Mouse (Mus musculus): ENCODE results near the gene Inafm2. TPM values are rescaled to one million over a fixed set of nuclear protein-coding genes. Genes with fewer than 3 reads are reported as not detected.

Inafm2 gene
- 22.1 and 22.9 TPM in 2 replicates for polyA plus RNA-seq (2016; fragmentation: Nextera tagmentation; extraction: Ambion mirVana)

- H3K4me1 ChIP-seq (replicated peaks), result peaks cover 59% of the 10 kb centered on the region
- H3K27ac ChIP-seq, result peak within 1 kb of the TSS; percentile 92
- peak; percentile 89 for DNase-seq (ENCODE audit: low spot score)
- H3K36me3 ChIP-seq, result peaks cover 20% of the 10 kb centered on the region; the same call in 1 of the 2 replicates
- peaks cover 50% of the 10 kb centered on the region for H3K27me3 ChIP-seq (ENCODE audit: insufficient read depth, poor library complexity, severe bottlenecking)
- H3K4me3 ChIP-seq, result peak within 1 kb of the TSS; percentile 95
- H3K9me3 ChIP-seq, result no peaks in the 10 kb centered on the region
- 3% methylated on average over 57 of the region's 57 CpGs for WGBS
These were observed at the start of gene Inafm2 for GRCm38 (mm10) chr2:118745232-118745884. Inafm2 (plus strand) TSS chr2:118745758.

- H3K9me3 ChIP-seq, result no peaks in the 10 kb centered on the region
- H3K27me3 ChIP-seq (ENCODE audit: insufficient read depth, poor library complexity, severe bottlenecking), result peaks cover 84% of the 10 kb centered on the region
- no peaks in the 10 kb centered on the region for H3K36me3 ChIP-seq
- H3K4me1 ChIP-seq (replicated peaks), result peaks cover 29% of the 10 kb centered on the region
- no peak for DNase-seq (ENCODE audit: low spot score)
- no peak overlapping the region for H3K4me3 ChIP-seq
- H3K27ac ChIP-seq, result no peak overlapping the region
- 57% methylated on average over 21 of the region's 21 CpGs for WGBS
These were observed 48.9 kb upstream of the Inafm2 start for GRCm38 (mm10) chr2:118696451-118697308.

- Histone ChIP-seq H3K4me1 (replicated peaks) (peaks cover 32% of the 10 kb centered on the region), H3K27me3 (ENCODE audit: insufficient read depth, poor library complexity, severe bottlenecking) (peaks cover 91% of the 10 kb centered on the region), H3K9me3 (no peaks in the 10 kb centered on the region), H3K27ac (no peak overlapping the region), H3K36me3 (no peaks in the 10 kb centered on the region), H3K4me3 (no peak overlapping the region)
- DNase-seq (ENCODE audit: low spot score), result no peak
- WGBS, result 44% methylated on average over 5 of the region's 5 CpGs
These were observed 48.2 kb upstream of the Inafm2 start for GRCm38 (mm10) chr2:118697311-118697877.

- Histone ChIP-seq H3K27me3 (ENCODE audit: insufficient read depth, poor library complexity, severe bottlenecking) (peaks cover 97% of the 10 kb centered on the region), H3K9me3 (no peaks in the 10 kb centered on the region), H3K27ac (no peak overlapping the region), H3K36me3 (no peaks in the 10 kb centered on the region), H3K4me1 (replicated peaks) (peaks cover 34% of the 10 kb centered on the region), H3K4me3 (no peak overlapping the region)
- 36% methylated on average over 7 of the region's 7 CpGs for WGBS
- no peak for DNase-seq (ENCODE audit: low spot score)
These were observed 47.6 kb upstream of the Inafm2 start for GRCm38 (mm10) chr2:118697955-118698354.

- Histone ChIP-seq H3K27me3 (ENCODE audit: insufficient read depth, poor library complexity, severe bottlenecking) (peaks cover 97% of the 10 kb centered on the region), H3K4me1 (replicated peaks) (peaks cover 46% of the 10 kb centered on the region), H3K9me3 (no peaks in the 10 kb centered on the region), H3K27ac (no peak overlapping the region; the same call in 1 of the 2 replicates), H3K4me3 (peak overlapping the region; percentile 36), H3K36me3 (no peaks in the 10 kb centered on the region)
- DNase-seq (ENCODE audit: low spot score), result peak; percentile 85
- WGBS, result under 1% methylated on average over 32 of the region's 32 CpGs
These were observed 45.1 kb upstream of the Inafm2 start for GRCm38 (mm10) chr2:118700179-118701062.

GRCm38 (mm10) chr2:118701161-118701560, 44.4 kb upstream of the Inafm2 start:
- Histone ChIP-seq H3K36me3 (no peaks in the 10 kb centered on the region), H3K27me3 (ENCODE audit: insufficient read depth, poor library complexity, severe bottlenecking) (peaks cover 98% of the 10 kb centered on the region), H3K9me3 (no peaks in the 10 kb centered on the region), H3K27ac (no peak overlapping the region), H3K4me3 (peak overlapping the region; percentile 36; the same call in 1 of the 2 replicates), H3K4me1 (replicated peaks) (peaks cover 48% of the 10 kb centered on the region)
- no peak for DNase-seq (ENCODE audit: low spot score)
- 4% methylated on average over 5 of the region's 5 CpGs for WGBS

- peak overlapping the region; percentile 53 for H3K4me3 ChIP-seq
- peak; percentile 52 for DNase-seq (ENCODE audit: low spot score)
- 2% methylated on average over 51 of the region's 51 CpGs for WGBS
These were observed 43.3 kb upstream of the Inafm2 start for GRCm38 (mm10) chr2:118701971-118702882.

GRCm38 (mm10) chr2:118702883-118703761, 42.4 kb upstream of the Inafm2 start:
- WGBS, result under 1% methylated on average over 93 of the region's 93 CpGs
- H3K9me3 ChIP-seq, result no peaks in the 10 kb centered on the region
- H3K36me3 ChIP-seq, result no peaks in the 10 kb centered on the region
- peak; percentile 65 for DNase-seq (ENCODE audit: low spot score)
- peaks cover 98% of the 10 kb centered on the region for H3K27me3 ChIP-seq (ENCODE audit: insufficient read depth, poor library complexity, severe bottlenecking)
- peak overlapping the region; percentile 53 for H3K4me3 ChIP-seq
- peaks cover 54% of the 10 kb centered on the region for H3K4me1 ChIP-seq (replicated peaks)
- H3K27ac ChIP-seq, result peak overlapping the region; percentile 30; the same call in 1 of the 2 replicates

More at GRCm38 (mm10) chr2:118701971-118702882, 43.3 kb upstream of the Inafm2 start:
- H3K27ac ChIP-seq, result no peak overlapping the region
- peaks cover 53% of the 10 kb centered on the region for H3K4me1 ChIP-seq (replicated peaks)
- H3K27me3 ChIP-seq (ENCODE audit: insufficient read depth, poor library complexity, severe bottlenecking), result peaks cover 98% of the 10 kb centered on the region
- H3K36me3 ChIP-seq, result no peaks in the 10 kb centered on the region
- no peaks in the 10 kb centered on the region for H3K9me3 ChIP-seq

GRCm38 (mm10) chr2:118703913-118704730, 41.4 kb upstream of the Inafm2 start, which contains the start of gene Ankrd63:
Ankrd63 (minus strand) TSS chr2:118703963.
- Histone ChIP-seq H3K4me1 (replicated peaks) (peaks cover 54% of the 10 kb centered on the region), H3K27me3 (ENCODE audit: insufficient read depth, poor library complexity, severe bottlenecking) (peaks cover 100% of the 10 kb centered on the region), H3K4me3 (peak within 1 kb of the TSS; percentile 53), H3K36me3 (no peaks in the 10 kb centered on the region), H3K9me3 (no peaks in the 10 kb centered on the region), H3K27ac (peak within 1 kb of the TSS; percentile 30; the same call in 1 of the 2 replicates)
- DNase-seq (ENCODE audit: low spot score), result peak; percentile 38
- WGBS, result under 1% methylated on average over 50 of the region's 50 CpGs

GRCm38 (mm10) chr2:118706436-118706835, 39.1 kb upstream of the Inafm2 start:
- H3K27ac ChIP-seq, result no peak overlapping the region; the same call in 1 of the 2 replicates
- peaks cover 100% of the 10 kb centered on the region for H3K27me3 ChIP-seq (ENCODE audit: insufficient read depth, poor library complexity, severe bottlenecking)
- WGBS, result 2% methylated on average over 6 of the region's 6 CpGs
- peaks cover 64% of the 10 kb centered on the region for H3K4me1 ChIP-seq (replicated peaks)
- H3K9me3 ChIP-seq, result no peaks in the 10 kb centered on the region
- H3K36me3 ChIP-seq, result no peaks in the 10 kb centered on the region
- no peak for DNase-seq (ENCODE audit: low spot score)
- H3K4me3 ChIP-seq, result no peak overlapping the region

Data from hindbrain, embryonic 10.5 days (tissue).